Mouse (Mus musculus) erythroblast, adult 5-6 weeks (primary cell): Measurements from ENCODE around the gene 2810004N23Rik. TPM values are rescaled to one million over a fixed set of nuclear protein-coding genes. Genes with fewer than 3 reads are reported as not detected.

Experiments
- ATAC-seq: replicated peaks from 2 replicates; pipeline ENCODE4 v1.8.0; 2016; ENCODE audit warnings: moderate number of reproducible peaks, mild to moderate bottlenecking, moderate TSS enrichment, inconsistent platforms; ENCODE audit not compliant: poor library complexity, low FRiP score, severe bottlenecking
- total RNA-seq, 2 experiments: library from RNA; stranded (forward) in 1 of 2; stranded (reverse) in 1 of 2; fragments of 150-400 nt in 1 of 2; fragments of 200-764, 138-1000 nt in 1 of 2; gene quantifications; 2 replicates each; pipeline versions ENCODE4 v1.2.3 to v1.2.4; 2015 to 2017; ENCODE audit warnings: low replicate concordance in 2 of 2

2810004N23Rik gene
- total RNA-seq, 2 experiments from 2014 or later, result 7.1 to 9.2 TPM

- ATAC-seq, result no peak
These were observed 69.0 kb downstream of the 2810004N23Rik start for GRCm38 (mm10) chr8:124793661-124794485.

DNA sequence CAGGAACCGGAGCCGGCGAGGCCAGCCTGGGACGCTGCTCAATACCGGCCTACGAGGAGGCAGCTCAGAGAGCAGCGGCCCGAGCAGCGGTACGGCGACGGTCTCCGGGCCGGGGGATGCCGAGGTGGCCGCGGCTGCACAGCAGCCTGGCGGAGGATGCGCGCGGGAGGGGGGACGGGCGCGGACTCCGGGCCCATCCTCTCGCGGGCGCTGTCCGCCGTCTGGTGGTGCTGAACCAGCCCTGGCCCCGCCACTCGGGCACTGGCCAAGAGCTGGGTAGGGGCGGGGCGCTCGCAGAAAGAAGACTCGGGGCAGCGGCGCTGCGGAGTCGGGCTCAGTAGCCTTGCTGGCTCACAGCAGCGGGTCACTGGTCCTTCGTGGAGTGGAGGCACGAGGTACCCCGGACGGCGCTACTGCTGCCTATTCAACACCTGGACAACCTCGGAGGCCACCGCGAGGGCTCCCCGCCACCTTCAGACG, 69.7 kb downstream of the 2810004N23Rik start:
- ATAC-seq, result peak; percentile 43; the same call in 1 of the 2 replicates

- ATAC-seq, result no peak
These were observed 70.2 kb downstream of the 2810004N23Rik start, which contains the start of gene Trim67 for GRCm38 (mm10) chr8:124792708-124793107. TSS of gene Trim67 (plus strand) at chr8:124793092.

- ATAC-seq, result no peak
These were observed 70.7 kb downstream of the 2810004N23Rik start for GRCm38 (mm10) chr8:124792186-124792585.

- ATAC-seq, result no peak
These were observed 71.2 kb downstream of the 2810004N23Rik start for GRCm38 (mm10) chr8:124791751-124792150.

- no peak for ATAC-seq
These were observed 72.2 kb downstream of the 2810004N23Rik start for GRCm38 (mm10) chr8:124790676-124791075.

Other genes starting within 250 kb of the 2810004N23Rik start
- 16.5 and 19.0 TPM in 2 replicates for gene 2310022B05Rik, start 199.8 kb downstream of the 2810004N23Rik start, total RNA-seq (2015; ENCODE audit: low replicate concordance)
- 9.8 and 16.9 TPM in 2 replicates for gene 2310022B05Rik, start 199.8 kb downstream of the 2810004N23Rik start, total RNA-seq (2017; ENCODE audit: low replicate concordance)
- 13.1 and 15.3 TPM in 2 replicates for gene Ttc13, start 141.1 kb downstream of the 2810004N23Rik start, total RNA-seq (2015; ENCODE audit: low replicate concordance)
- 8.8 and 18.3 TPM in 2 replicates for gene Ttc13, start 141.1 kb downstream of the 2810004N23Rik start, total RNA-seq (2017; ENCODE audit: low replicate concordance)
- 2.5 TPM in 1 of 2 replicates, not detected in the other for gene Arv1, start 141.0 kb downstream of the 2810004N23Rik start, total RNA-seq (2015; ENCODE audit: low replicate concordance)
- 1.1 TPM in 1 of 2 replicates, not detected in the other for gene Arv1, start 141.0 kb downstream of the 2810004N23Rik start, total RNA-seq (2017; ENCODE audit: low replicate concordance)
- gene Fam89a, start 111.3 kb downstream of the 2810004N23Rik start, total RNA-seq (2015; ENCODE audit: low replicate concordance), result 1.3 TPM in 1 of 2 replicates, not detected in the other
- gene Fam89a, start 111.3 kb downstream of the 2810004N23Rik start, total RNA-seq (2017; ENCODE audit: low replicate concordance), result not detected in 2 replicates
- gene Trim67, start 70.0 kb downstream of the 2810004N23Rik start, total RNA-seq (2015; ENCODE audit: low replicate concordance), result not detected in 2 replicates
- not detected in 2 replicates for gene Trim67, start 70.0 kb downstream of the 2810004N23Rik start, total RNA-seq (2017; ENCODE audit: low replicate concordance)
- 29.7 and 35.0 TPM in 2 replicates for gene Gnpat, start 87 bp downstream of the 2810004N23Rik start, total RNA-seq (2015; ENCODE audit: low replicate concordance)
- gene Gnpat, start 87 bp downstream of the 2810004N23Rik start, total RNA-seq (2017; ENCODE audit: low replicate concordance), result 18.0 and 40.7 TPM in 2 replicates
- 3.3 and 4.4 TPM in 2 replicates for gene Exoc8, start 34.6 kb upstream of the 2810004N23Rik start, total RNA-seq (2015; ENCODE audit: low replicate concordance)
- gene Exoc8, start 34.6 kb upstream of the 2810004N23Rik start, total RNA-seq (2017; ENCODE audit: low replicate concordance), result 3.9 and 7.7 TPM in 2 replicates
- 2.9 and 10.2 TPM in 2 replicates for gene Sprtn, start 34.8 kb upstream of the 2810004N23Rik start, total RNA-seq (2015; ENCODE audit: low replicate concordance)
- gene Sprtn, start 34.8 kb upstream of the 2810004N23Rik start, total RNA-seq (2017; ENCODE audit: low replicate concordance), result 8.5 TPM in 2 replicates
- gene Egln1, start 86.2 kb upstream of the 2810004N23Rik start, total RNA-seq (2015; ENCODE audit: low replicate concordance), result 2.9 and 4.8 TPM in 2 replicates
- 2.4 and 5.6 TPM in 2 replicates for gene Egln1, start 86.2 kb upstream of the 2810004N23Rik start, total RNA-seq (2017; ENCODE audit: low replicate concordance)
- gene Tsnax, start 149.9 kb upstream of the 2810004N23Rik start, total RNA-seq (2015; ENCODE audit: low replicate concordance), result 20.1 and 23.4 TPM in 2 replicates
- gene Tsnax, start 149.9 kb upstream of the 2810004N23Rik start, total RNA-seq (2017; ENCODE audit: low replicate concordance), result 6.9 and 10.6 TPM in 2 replicates
- not detected in 2 replicates for gene Disc1, start 191.1 kb upstream of the 2810004N23Rik start, total RNA-seq (2015; ENCODE audit: low replicate concordance)
- 1.3 and 1.6 TPM in 2 replicates for gene Disc1, start 191.1 kb upstream of the 2810004N23Rik start, total RNA-seq (2017; ENCODE audit: low replicate concordance)